Mouse (Mus musculus): ENCODE measurements around the gene Rps9. TPM values are rescaled to one million over a fixed set of nuclear protein-coding genes. Genes with fewer than 3 reads are reported as not detected.
A peak's percentile ranks its signal among the peaks of the same experiment; 100 is the strongest.

The Rps9 gene
- total RNA-seq (2015; ENCODE audit: low replicate concordance) (482 and 547 TPM in 2 replicates), total RNA-seq (2017; ENCODE audit: low replicate concordance) (300 and 652 TPM in 2 replicates)

DNA sequence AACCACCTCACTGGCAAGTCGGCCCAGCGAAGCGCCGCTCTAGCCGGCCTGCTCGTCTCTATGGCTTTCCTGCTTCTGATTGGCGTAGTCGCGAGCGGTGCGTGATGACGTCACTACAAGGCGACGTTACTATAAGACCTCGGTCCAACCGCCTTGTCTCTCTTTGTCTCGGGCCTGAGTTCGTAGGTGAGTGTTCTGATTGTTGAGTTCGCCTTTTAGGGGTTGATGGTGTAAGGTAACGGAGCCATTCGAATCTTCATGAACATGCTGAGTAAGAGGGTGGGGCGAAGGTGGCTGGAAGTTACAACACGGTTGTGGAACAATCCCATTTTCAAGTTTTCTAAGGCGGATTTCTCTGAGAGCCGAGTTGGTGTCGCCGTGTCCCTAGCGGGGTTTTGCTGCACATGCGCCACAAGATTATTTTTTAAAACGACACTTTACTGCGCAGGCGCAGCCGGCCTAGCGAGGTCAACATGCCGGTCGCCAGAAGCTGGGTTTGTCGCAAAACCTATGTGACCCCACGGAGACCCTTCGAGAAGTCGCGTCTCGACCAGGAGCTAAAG, at the start of gene Rps9:
Gene Rps9, plus strand, starts transcription at position 115 of the 563 bp plus-strand sequence.
- peak; percentile 97 for ATAC-seq (replicated peaks; ENCODE audit: low FRiP score, poor library complexity, severe bottlenecking)

DNA sequence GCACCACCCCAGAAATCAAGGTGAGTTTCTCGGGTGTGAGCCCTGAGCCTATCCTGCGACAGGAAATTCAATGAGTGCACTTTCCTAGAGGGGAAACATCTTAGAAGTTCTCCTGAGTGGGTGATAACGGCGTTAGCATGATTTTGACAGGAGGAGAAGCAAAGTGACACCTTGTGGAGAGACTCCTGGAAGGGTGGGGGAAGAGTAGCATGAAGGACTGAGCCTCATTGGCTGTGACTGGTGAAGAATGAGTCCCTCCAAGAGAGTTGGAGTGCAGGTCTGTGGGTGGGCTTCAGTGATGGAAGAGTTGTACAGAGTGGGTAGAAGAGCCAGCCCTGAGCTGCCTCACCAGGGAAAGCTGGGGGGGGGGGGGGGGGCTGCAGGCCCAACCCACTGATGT, 46.8 kb upstream of the Rps9 start:
- no peak for ATAC-seq (replicated peaks; ENCODE audit: low FRiP score, poor library complexity, severe bottlenecking)

DNA sequence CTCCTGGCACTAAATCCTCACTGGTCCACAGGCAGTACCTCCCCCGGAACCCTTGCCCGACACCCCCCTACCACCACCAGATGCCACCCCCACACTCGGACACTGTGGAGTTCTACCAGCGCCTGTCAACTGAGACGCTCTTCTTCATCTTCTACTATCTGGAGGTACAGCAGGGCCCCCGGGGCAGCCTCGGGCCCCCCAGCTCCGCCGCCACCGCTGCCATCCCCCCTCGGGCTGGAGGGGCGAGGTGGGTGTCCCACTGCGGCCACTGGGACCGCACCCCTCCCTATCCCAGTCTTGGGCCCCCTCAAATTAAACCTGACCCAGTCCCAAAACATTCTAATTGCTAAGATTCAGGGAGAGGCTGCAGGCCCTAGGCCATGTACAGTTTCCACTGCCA, 45.2 kb upstream of the Rps9 start:
- ATAC-seq (replicated peaks; ENCODE audit: low FRiP score, poor library complexity, severe bottlenecking): no peak

DNA sequence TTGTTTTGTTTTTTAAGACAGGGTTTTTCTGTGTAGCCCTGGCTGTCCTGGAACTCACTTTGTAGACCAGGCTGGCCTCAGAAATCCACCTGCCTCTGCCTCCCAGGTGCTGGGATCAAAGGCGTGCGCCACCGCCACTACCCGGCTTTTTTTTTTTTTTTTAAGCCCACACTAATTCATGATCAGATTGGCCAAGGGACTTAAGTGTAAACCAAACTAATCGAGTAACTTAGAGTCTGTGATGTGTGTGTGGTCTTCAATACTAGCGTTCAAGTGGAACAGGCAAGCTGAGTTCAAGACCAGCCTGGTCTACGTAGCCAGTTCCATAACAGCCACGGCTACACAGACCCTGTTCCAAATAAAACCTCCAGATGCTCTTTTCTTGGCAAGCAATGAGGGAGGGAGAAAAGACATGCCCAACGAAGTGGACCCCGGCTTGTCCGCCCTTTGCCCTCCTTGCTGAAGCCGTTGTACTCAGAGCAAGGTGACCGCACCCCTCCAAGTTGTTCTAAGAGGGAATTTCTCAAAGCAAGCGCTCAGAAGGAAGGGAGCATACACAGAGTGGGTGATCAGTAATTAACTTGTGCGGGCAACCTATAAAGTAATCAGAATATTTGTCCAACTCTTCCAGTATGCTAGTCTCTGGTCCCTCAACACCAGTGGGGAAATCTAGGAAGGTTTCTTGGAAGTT, 39.1 kb upstream of the Rps9 start:
- peak; percentile 35; the same call in 1 of the 2 replicates for ATAC-seq (replicated peaks; ENCODE audit: low FRiP score, poor library complexity, severe bottlenecking)

DNA sequence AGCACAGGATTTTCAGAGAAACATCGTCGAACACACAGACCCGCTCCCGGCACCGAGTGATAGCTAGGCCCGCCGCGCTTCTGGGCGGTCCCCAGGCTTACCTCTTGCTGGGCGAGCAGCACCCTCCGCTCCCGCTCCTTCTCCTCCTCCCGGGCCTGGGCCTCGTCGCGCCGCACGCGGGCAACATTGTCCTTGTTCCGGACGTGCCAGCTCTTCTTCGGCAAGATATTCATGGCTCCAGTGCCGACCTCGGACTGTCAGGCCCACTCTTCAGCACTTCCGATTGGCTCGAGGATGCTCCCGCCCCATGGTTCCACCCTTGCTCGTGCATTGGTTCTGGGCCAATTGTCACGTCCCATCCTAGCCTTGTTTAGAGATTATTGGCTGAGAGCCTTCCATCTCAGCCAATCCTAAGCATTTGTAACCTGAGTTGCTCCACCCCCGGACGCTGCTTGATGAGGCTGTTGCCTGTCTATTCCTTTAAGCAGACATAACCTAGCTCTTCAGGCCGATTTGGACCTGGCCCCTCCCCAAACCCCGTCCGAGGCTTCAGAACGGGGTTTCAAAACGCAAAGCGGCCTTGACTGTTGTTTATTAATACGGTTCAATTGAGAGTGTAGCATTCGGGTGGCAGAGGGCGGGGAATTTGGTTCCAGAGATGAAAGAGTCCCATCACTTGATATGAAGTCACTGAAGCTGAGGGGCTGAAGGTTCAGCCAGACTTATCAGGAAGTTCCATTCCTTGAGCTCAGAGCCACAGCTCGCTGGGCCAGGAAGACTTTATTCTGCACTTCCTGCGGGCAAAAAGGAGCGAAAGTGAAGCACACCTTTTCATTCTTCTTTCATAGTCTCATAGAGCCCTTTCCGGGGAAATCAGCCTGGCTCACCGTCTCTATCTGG, 38.3 kb upstream of the Rps9 start, which contains the start of gene Leng1:
Gene Leng1, minus strand, starts transcription at position 626 of the 900 bp plus-strand sequence.
- peak; percentile 95 for ATAC-seq (replicated peaks; ENCODE audit: low FRiP score, poor library complexity, severe bottlenecking)

DNA sequence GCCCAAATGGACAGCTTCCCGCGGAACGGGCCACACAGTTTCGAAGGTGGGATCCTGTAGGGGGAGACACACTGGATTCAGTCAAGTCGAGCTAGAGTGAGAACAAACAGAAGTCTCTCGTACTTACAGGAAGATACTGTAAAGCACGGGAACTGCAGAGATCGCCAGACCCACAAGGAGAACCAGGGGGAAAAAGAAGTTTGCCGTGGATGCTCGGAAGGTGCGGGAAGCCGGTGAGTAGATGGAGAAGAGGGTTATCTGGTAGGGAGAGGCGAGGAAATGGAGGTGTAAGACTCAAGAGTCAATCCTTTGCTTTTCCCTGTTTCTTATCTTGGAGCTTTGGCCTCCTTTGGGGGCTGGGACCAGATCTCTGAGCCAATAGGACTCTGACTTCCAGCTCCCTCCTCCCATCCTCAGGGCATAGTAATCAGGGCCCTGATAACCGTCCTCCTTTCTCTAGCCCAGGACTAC, 36.8 kb upstream of the Rps9 start:
- no peak for ATAC-seq (replicated peaks; ENCODE audit: low FRiP score, poor library complexity, severe bottlenecking)

DNA sequence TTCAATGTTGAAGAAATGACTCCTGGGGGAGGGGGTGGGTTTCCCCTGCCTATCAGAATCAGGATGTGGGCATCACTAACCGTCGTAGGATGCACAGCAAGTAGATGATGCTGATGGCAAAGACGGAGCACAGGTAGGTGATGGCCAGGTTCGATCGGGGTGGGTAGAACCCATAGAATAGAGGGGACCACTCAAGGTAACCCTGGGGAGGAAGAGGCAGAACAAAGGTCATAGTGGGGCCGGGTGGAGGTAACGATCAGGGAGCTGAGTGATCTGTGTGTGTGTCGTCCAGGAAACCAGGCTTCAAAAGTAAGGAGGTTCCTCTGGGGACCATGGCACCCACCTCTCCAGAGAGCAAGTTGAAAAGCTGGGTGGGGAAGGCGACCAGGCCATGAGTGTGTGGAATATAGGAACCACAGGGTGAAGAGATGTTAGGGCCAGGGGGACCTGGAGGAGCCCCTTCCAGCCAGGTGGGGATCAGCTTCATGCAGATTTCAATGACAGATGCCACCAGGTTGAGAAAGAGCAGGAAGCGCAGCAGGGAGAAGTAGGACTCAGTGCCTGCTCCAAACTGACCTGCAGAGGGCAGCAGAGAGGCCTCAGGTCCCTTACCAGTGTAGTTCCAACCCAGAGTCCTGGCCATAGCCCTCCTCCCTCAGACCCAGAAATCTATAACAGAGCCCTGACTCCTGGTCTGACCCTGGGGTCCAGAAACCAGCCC, 29.1 kb upstream of the Rps9 start:
- ATAC-seq (replicated peaks; ENCODE audit: low FRiP score, poor library complexity, severe bottlenecking): peak; percentile 86

DNA sequence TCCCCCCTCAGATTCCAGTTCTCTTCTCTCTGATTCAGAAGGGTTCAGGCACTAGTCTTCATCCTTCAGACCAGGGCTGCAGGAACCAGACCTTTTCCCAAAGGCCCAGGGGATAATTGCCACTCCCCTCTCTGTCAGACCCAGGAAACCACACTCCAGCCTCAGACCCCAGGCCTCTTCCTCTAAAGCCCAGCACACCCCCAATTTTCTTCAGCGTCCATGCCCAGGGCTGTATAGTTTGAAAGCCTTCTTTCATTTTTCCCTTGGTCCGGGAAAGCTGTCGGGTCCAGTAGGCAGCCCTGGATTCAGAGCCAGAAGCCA, 28.6 kb upstream of the Rps9 start:
- ATAC-seq (replicated peaks; ENCODE audit: low FRiP score, poor library complexity, severe bottlenecking): 0 out of 2 replicates have a peak, but pooled peaks have one; percentile 27

DNA sequence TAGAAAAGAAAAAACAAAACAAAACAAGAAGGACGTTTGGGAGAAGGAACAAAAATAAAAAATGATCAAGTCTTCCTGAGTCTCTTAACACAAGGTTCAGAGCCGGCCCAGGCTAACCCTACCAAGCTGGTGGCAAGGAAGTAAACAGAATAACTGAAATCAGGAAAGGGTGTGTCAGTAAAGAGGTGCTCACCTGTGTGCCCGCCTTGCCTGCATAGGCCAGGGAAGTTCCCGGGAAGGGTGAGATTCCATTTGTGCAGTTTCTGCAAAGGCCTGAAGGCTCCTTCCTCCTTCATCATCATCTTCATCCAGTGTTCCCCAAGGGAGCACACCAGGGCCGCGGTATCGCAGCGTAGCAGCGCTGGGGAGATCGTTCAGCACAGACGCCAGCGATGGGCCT, 27.4 kb upstream of the Rps9 start:
- no peak for ATAC-seq (replicated peaks; ENCODE audit: low FRiP score, poor library complexity, severe bottlenecking)

DNA sequence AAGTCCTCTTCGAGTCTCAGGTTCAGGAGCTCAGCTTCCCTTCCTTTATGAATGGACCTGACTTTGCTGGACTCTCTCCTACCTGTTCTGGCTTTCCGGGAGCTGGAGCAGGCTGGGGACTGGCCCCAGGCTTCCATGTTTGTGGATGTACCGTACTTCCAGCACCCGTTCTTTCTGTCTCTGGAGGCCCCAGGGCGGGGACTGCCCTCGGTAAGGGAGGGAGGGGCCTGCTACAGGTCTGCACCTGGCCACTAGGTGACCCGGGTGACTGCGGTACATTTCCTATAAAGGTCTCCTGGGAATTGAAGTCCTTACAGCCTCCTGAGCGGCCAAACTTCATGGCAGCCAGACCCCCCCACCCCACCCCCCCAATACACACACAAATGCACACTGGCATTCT, 26.5 kb upstream of the Rps9 start, which contains the start of gene Tmc4:
Gene Tmc4, minus strand, starts transcription at position 212 of the 400 bp plus-strand sequence.
- ATAC-seq (replicated peaks; ENCODE audit: low FRiP score, poor library complexity, severe bottlenecking): no peak

DNA sequence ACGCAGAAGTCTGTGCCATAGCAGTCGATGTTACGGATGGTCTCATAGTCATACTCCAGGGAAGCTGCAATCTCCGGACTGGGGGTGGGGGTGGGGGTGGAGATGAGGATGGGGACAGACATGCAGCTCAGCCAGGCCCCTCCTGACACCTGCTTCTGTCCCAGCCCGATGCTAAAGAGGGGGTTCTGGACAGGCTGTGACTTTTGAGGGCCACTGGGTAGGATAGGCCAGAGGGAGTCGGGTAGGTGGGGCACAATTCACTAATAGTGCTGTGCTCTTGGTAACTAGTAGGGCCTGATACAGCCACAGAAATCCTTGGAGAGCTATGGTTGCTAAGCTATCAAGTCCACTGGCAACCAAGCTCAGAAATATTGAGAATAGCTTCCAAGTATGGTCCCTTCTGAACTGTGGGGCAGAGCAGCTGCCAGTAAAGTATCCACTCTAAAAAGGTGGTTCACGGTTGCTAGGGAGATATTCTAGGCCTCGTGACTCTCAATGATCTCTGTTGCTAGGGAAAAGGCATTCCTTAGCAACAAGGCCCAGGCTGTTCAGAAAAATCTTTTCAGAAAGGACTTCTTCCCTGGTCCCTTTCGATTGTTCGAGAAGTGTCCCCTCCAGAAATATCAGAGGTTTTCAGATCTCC, 19.8 kb upstream of the Rps9 start:
- no peak for ATAC-seq (replicated peaks; ENCODE audit: low FRiP score, poor library complexity, severe bottlenecking)

DNA sequence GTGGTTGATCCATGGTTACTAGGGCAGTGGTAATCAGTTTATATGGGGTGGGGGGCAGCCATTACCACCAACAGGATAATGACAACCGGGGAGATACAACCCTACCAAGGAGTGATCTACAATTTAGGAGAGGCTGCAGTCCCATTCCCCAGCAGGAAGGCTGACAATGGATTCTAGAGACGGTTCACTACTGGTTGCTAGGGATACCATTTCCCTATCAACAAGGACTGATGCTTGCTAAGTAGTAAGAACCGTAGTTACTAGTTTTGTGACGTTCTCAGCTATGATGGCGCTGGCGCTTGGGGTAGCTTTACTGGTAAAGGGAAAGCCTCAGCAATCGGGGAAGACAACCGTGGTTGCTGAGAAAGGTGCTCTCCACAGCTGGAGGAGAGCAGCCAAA, 19.1 kb upstream of the Rps9 start:
- ATAC-seq (replicated peaks; ENCODE audit: low FRiP score, poor library complexity, severe bottlenecking): no peak

DNA sequence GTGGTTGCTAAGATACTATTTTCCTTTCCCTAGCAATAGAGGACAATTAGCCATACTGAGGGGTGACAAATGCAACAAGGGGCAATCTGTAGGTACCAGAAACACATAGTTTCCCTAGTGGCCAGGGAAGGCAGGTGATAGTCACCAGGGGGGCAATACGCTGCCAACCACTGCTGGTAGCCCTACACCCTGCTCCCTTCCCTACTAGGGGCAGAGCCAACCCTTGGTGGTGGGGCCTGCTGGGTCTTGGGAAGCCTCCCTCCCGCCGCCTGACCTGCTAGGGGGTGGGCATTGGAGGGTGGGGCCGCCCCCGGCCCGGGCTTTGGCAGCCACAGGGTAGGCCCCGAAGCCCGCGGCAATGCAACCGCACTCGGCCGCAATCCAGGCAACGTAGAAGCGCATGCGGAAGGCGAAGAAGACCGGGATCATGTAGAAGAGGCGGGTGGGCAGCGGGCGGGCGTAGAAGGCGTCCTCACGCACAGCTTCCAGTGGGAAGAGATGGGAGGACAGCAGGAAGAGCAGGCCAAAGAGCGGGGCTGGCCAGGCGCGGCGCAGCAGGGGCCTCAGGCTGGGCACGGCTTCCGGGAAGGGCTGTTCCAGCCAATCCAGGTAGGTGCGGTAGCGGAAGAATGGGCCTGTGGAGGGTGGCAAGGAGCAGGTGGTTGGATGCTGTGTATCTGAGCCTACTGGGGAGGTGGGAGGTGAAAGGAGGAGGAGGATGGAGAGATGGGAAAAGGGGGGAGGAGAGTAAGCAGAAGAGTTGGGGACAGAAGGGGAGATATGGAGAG, 18.2 kb upstream of the Rps9 start:
- no peak for ATAC-seq (replicated peaks; ENCODE audit: low FRiP score, poor library complexity, severe bottlenecking)

DNA sequence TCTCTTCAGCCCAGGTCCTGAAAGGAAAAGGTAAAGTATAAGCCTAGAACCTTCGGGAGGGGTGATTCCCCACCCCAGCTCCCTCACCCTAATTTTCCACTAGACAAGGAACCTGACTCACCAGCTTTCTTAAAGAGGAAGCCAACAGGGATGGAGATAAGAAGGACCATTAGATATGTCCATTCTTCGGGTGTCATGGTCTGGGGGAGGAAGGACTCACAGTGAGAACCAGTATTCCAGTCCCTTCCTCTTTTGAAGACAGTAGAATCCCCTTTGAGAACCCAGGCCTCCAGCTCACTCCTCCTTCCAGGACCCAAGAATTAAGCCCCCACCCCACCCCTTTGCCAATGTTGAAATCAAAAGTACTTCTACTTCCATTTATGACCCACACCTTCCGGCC, 11.9 kb upstream of the Rps9 start:
- ATAC-seq (replicated peaks; ENCODE audit: low FRiP score, poor library complexity, severe bottlenecking): no peak

DNA sequence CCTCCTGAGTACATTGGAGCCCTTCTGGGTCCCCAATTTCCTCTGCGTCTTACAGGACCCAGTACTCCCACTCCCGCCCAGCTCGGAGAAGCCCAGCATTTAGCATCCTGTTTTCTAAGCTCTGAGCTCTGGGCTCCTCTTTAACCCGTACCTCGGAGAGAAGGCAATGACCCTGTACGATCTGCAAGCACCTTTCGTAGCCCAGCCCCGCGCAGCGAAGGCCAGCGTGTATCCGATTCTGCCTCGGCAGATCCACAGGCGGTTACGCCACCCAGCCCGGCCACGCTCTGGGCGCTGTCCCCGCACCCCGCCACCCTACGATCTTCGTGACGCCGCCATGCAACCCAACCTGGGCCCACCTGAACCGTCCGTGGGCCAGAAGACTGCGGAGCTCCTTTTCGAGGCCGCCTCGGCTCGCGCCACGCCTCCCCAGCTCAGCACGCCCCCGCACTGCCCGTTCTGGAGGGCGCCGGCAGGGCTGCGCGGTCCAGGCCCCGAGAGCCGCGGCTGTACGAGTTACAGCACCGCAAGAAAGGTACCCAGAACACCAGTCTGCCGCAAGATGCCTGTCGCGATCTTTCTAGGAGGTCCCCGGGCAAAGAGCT, 11.3 kb upstream of the Rps9 start, which contains the start of gene Tsen34:
Gene Tsen34, plus strand, starts transcription at position 482 of the 605 bp plus-strand sequence.
- no peak for ATAC-seq (replicated peaks; ENCODE audit: low FRiP score, poor library complexity, severe bottlenecking)

DNA sequence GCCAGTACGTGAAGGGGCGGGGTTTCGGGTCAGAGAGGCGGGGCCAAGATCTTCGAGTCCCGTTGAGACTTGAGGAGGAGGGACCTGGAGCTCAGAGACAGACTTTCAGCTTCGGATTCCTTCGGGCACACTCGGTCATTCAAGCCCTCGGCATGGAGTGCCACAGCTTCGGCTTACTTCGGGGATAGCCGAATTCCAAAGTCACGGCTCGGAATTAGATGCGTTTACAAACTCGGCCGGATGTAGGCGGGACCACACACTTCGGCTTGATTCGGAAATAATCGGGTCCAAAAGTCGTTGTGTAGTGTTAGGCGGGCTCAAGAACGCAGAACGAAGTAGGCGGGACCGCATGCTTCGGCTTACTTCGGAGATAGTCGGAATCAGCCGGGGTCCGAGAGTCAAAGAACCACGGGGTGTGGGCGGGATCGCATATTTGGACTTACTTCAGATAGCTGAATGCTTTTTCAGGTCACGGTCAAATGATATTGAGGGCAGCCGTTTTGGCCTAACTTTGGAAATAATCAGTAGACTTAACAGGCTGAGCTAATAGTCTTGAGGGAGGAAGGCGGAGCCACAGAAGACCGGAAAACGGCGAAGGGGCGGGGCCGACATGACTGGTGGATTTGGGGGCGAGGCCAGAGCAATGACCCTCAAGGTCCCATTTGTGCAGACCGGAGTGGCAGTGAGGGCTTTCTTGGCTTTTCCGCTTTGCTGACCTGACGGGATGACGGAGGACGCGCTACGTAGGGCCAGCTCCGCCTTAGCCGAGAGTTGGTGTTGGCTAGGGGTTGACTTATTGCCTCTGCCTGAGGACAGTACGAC, 10.6 kb upstream of the Rps9 start, which contains the start of gene Mboat7:
Gene Mboat7, minus strand, starts transcription at position 537 of the 822 bp plus-strand sequence.
- ATAC-seq (replicated peaks; ENCODE audit: low FRiP score, poor library complexity, severe bottlenecking): peak; percentile 87

DNA sequence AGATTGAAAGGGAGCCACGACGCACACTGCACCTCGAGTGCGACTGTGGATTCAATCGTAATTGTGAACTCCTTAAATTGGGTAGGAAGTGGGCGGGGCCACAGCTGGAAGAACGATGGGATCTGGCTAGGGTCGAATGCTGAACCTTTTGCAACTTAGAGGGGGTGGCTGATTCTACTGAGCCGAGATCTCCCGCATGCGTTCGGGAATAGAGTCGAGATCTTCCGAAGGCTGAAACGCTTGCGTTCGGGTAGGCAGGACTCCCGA, 10.1 kb upstream of the Rps9 start:
- no peak for ATAC-seq (replicated peaks; ENCODE audit: low FRiP score, poor library complexity, severe bottlenecking)

Measured in erythroid progenitor cell, adult 5-6 weeks (primary cell).